ENCODE assay signal across 8 mouse cellular contexts in the genomic region with DNA sequence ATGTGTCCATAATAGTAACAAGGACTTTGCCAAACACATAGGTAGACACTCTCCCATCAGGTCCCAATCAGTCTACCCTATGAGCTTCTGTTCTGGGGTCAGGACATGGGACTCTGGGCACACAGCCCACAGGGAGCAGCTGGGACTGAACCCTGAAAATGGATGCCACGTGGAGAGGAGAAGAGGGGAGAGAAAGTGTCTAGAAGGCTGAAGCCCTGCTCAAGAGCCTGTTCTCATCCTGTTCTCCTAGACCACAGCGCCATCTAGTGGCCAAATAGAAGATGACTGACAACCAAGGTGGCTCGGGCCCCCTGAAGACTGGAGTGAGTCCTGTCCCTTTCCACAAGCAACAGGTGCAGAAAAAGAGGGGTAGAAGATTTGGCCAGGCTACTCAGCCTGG.
A peak's percentile ranks its signal among the peaks of the same experiment; 100 is the strongest.
DNase-seq lines count a peak whose midpoint lies in the region; TF ChIP-seq lines count a peak whose summit lies in the region.

No protein-coding gene starts in this region.

- intact Hi-C loops in heart, postnatal 14 days (cut with DNase I), result loop anchor here (1.0 to 10.0 kb wide), 7 partner anchors 45 to 1368 kb away; partner anchors contain the start of gene Cdh4

- H3K4me1 ChIP-seq in embryonic fibroblast, embryonic 13.5 days (ENCODE audit: control insufficient read depth, insufficient read depth, low read length), result no peaks in the 10 kb centered on the region

- TF ChIP-seq CTCF in embryonic fibroblast, embryonic 13.5 days (IDR thresholded peaks at IDR 0.05; ENCODE audit: borderline replicate concordance, insufficient read depth, low read length), result peak; percentile 65; the same call in 1 of the 2 replicates

- TF ChIP-seq POLR2A in embryonic fibroblast, embryonic 13.5 days (IDR thresholded peaks at IDR 0.05; ENCODE audit: low read depth, low read length), result no peak

- no peak overlapping the region for H3K4me3 ChIP-seq in embryonic fibroblast, embryonic 13.5 days (ENCODE audit: insufficient read depth, low read length)

- no peak overlapping the region for H3K27ac ChIP-seq in embryonic fibroblast, embryonic 13.5 days (ENCODE audit: insufficient read depth, low read length)

- peak; percentile 60 for DNase-seq in ES-CJ7 (ENCODE audit: low read depth, low spot score)
- peak; percentile 87 for DNase-seq in brain, adult 2 months (ENCODE audit: low read depth, low spot score)
- peak; percentile 58 to 81 for DNase-seq in heart, postnatal 14 days
- peak; percentile 76 to 79 for DNase-seq in kidney, postnatal 4 days
- DNase-seq in lung, adult 18-20 months, result peak; percentile 36 to 50
- peak; percentile 30 for DNase-seq in ovary, postnatal 36 days (ENCODE audit: low spot score)
- peak; percentile 54 for DNase-seq in thymus, postnatal 25 days

Comparison
In these comparisons a context has a peak if more than half of its experiments do, and no peak if none do; other contexts are left out.
1. DNase-seq: peak in every context shown above with its lines; median percentile 87 in brain, adult 2 months; 78 in kidney, postnatal 4 days; 70 in heart, postnatal 14 days; 60 in ES-CJ7; 54 in thymus, postnatal 25 days; 43 in lung, adult 18-20 months; 30 in ovary, postnatal 36 days.